8 mouse cellular contexts compared by ENCODE assay signal in genomic region chr2:23156608-23157081, GRCm38 (mm10). TPM values are rescaled to one million over a fixed set of nuclear protein-coding genes. Genes with fewer than 3 reads are reported as not detected.
DNase-seq lines count a peak whose midpoint lies in the region; ATAC-seq and TF ChIP-seq lines count a peak whose summit lies in the region.

No protein-coding gene starts in this region.

- no peaks in the 10 kb centered on the region for H3K9me3 ChIP-seq in limb, embryonic 12.5 days

- no peak for TF ChIP-seq POLR2A in lung, adult 2 months (IDR thresholded peaks at IDR 0.05; ENCODE audit: borderline replicate concordance, extremely low read depth, low read depth, low read length)
- no peak for TF ChIP-seq POLR2A in olfactory bulb, adult 2 months (IDR thresholded peaks at IDR 0.05; ENCODE audit: insufficient read depth, low read depth, low read length)

- peak overlapping the region; percentile 89 for H3K4me3 ChIP-seq in lung, adult 2 months (replicated peaks; ENCODE audit: extremely low read depth, low read depth, low read length)
- peak overlapping the region; percentile 73 for H3K4me3 ChIP-seq in limb, embryonic 12.5 days (replicated peaks)
- peak overlapping the region; percentile 66 for H3K4me3 ChIP-seq in olfactory bulb, adult 2 months (ENCODE audit: insufficient read depth, low read depth, low read length)

- H3K36me3 ChIP-seq in limb, embryonic 12.5 days = peaks cover 16% of the 10 kb centered on the region

- H3K4me2 ChIP-seq in limb, embryonic 12.5 days = peak overlapping the region; percentile 60

- H3K4me1 ChIP-seq in lung, adult 2 months (ENCODE audit: control insufficient read depth, insufficient read depth, low read length) = 0 out of 2 replicates have a peak, but pooled peaks cover 3% of the 10 kb centered on the region
- H3K4me1 ChIP-seq in limb, embryonic 12.5 days (replicated peaks) = peaks cover 19% of the 10 kb centered on the region
- peaks cover 11% of the 10 kb centered on the region for H3K4me1 ChIP-seq in olfactory bulb, adult 2 months (ENCODE audit: control insufficient read depth, insufficient read depth, low read length)

- WGBS in lung, adult 2 months = under 1% methylated on average over 17 of the region's 17 CpGs
- under 1% methylated on average over 17 of the region's 17 CpGs for WGBS in limb, embryonic 12.5 days
- WGBS in olfactory bulb, adult 2 months = under 1% methylated on average over 17 of the region's 17 CpGs

- DNase-seq in lung, adult 2 months = no peak
- DNase-seq in lung, postnatal 36 days = no peak
- DNase-seq in Muller cell, postnatal 12 days (ENCODE audit: inconsistent ontology term) = no peak
- no peak for DNase-seq in urinary bladder, adult 2 months (ENCODE audit: low spot score)
- no peak for DNase-seq in adrenal gland, postnatal 14 days

- peak overlapping the region; percentile 98 for H3K27ac ChIP-seq in limb, embryonic 12.5 days
- peak overlapping the region; percentile 74; the same call in 1 of the 2 replicates for H3K27ac ChIP-seq in olfactory bulb, adult 2 months (ENCODE audit: insufficient read depth, low read depth, low read length)

- H3K27me3 ChIP-seq in limb, embryonic 12.5 days = no peaks in the 10 kb centered on the region

- no peak for TF ChIP-seq CTCF in lung, adult 2 months (IDR thresholded peaks at IDR 0.05; ENCODE audit: insufficient read depth, low read length)
- no peak for TF ChIP-seq CTCF in olfactory bulb, adult 2 months (IDR thresholded peaks at IDR 0.05; ENCODE audit: insufficient read depth, low read depth, low read length)

- peak overlapping the region; percentile 74 for H3K9ac ChIP-seq in limb, embryonic 12.5 days (replicated peaks)

- ATAC-seq in erythroblast, adult 5-6 weeks (replicated peaks; ENCODE audit: low FRiP score, poor library complexity, severe bottlenecking) = peak; percentile 51
- ATAC-seq in limb, embryonic 12.5 days (ENCODE audit: insufficient number of reproducible peaks, insufficient read depth, low FRiP score, low TSS enrichment, low read depth) = peak; percentile 35; the same call in 1 of the 2 replicates

RNA-seq across cellular contexts. Expression of gene Yme1l1, which starts 0.5 kb away (rescaled TPM):
- 3.9 and 6.2 TPM in 2 replicates for polyA plus RNA-seq in lung, adult 2 months (2012; rRNA removed)
- total RNA-seq in erythroblast, adult 5-6 weeks (2015; ENCODE audit: low replicate concordance) = 68.3 and 70.5 TPM in 2 replicates
- 77.9 and 83.5 TPM in 2 replicates for total RNA-seq in erythroblast, adult 5-6 weeks (2017; ENCODE audit: low replicate concordance)
- polyA plus RNA-seq in limb, embryonic 12.5 days (2016; fragmentation: Nextera tagmentation; extraction: Ambion mirVana) = 90.2 and 96.7 TPM in 2 replicates
- polyA plus RNA-seq in olfactory bulb, adult 2 months (2012; ENCODE audit: insufficient read depth, insufficient read length, low replicate concordance, missing spikeins) = not detected in 2 replicates
- 34.5 and 36.6 TPM in 2 replicates for polyA plus RNA-seq in urinary bladder, adult 2 months (2012; rRNA removed)
- total RNA-seq in adrenal gland, postnatal 14 days (2021) = 99.4 and 101 TPM in 2 replicates

RNA-seq across cellular contexts. Expression of gene Mastl, which starts 0.8 kb away (rescaled TPM):
- polyA plus RNA-seq in lung, adult 2 months (2012; rRNA removed) = 0.08 and 0.17 TPM in 2 replicates
- 0.38 and 4.8 TPM in 2 replicates for total RNA-seq in erythroblast, adult 5-6 weeks (2015; ENCODE audit: low replicate concordance)
- total RNA-seq in erythroblast, adult 5-6 weeks (2017; ENCODE audit: low replicate concordance) = 1.8 and 9.5 TPM in 2 replicates
- polyA plus RNA-seq in limb, embryonic 12.5 days (2016; fragmentation: Nextera tagmentation; extraction: Ambion mirVana) = 13.7 and 15.5 TPM in 2 replicates
- not detected in 2 replicates for polyA plus RNA-seq in olfactory bulb, adult 2 months (2012; ENCODE audit: insufficient read depth, insufficient read length, low replicate concordance, missing spikeins)
- polyA plus RNA-seq in urinary bladder, adult 2 months (2012; rRNA removed) = 0.70 and 0.78 TPM in 2 replicates
- total RNA-seq in adrenal gland, postnatal 14 days (2021) = 4.6 and 4.7 TPM in 2 replicates

RNA-seq across cellular contexts. Expression of gene 4931423N10Rik, which starts 50.6 kb away (rescaled TPM):
- not detected in 2 replicates for polyA plus RNA-seq in lung, adult 2 months (2012; rRNA removed)
- not detected in 2 replicates for total RNA-seq in erythroblast, adult 5-6 weeks (2015; ENCODE audit: low replicate concordance)
- not detected in 2 replicates for total RNA-seq in erythroblast, adult 5-6 weeks (2017; ENCODE audit: low replicate concordance)
- polyA plus RNA-seq in limb, embryonic 12.5 days (2016; fragmentation: Nextera tagmentation; extraction: Ambion mirVana) = not detected in 2 replicates
- not detected in 2 replicates for polyA plus RNA-seq in olfactory bulb, adult 2 months (2012; ENCODE audit: insufficient read depth, insufficient read length, low replicate concordance, missing spikeins)
- polyA plus RNA-seq in urinary bladder, adult 2 months (2012; rRNA removed) = 0.04 and 0.12 TPM in 2 replicates
- not detected in 2 replicates for total RNA-seq in adrenal gland, postnatal 14 days (2021)
